Comparison of ENCODE assay signal across 30 mouse cellular contexts in genomic region chr12:103238924-103239460, GRCm38 (mm10). TPM values are rescaled to one million over a fixed set of nuclear protein-coding genes. Genes with fewer than 3 reads are reported as not detected.
DNase-seq lines count a peak whose midpoint lies in the region; ATAC-seq and TF ChIP-seq lines count a peak whose summit lies in the region.
"Had no signal": no experiment of that assay in that cellular context is flagged by ENCODE, and none has a peak within 500 bp of the region (broad histone marks: within the 10 kb centered on the region; RNA-seq: fewer than 3 reads in every experiment).

No protein-coding gene starts in this region.

- WGBS in hindbrain, postnatal 0 days: 60% methylated on average over 7 of the region's 7 CpGs
- 82% methylated on average over 7 of the region's 7 CpGs for WGBS in hindbrain, embryonic 11.5 days
- WGBS in intestine, postnatal 0 days: 42% methylated on average over 7 of the region's 7 CpGs

- no peak overlapping the region for H3K4me2 ChIP-seq in hindbrain, postnatal 0 days (ENCODE audit: low read depth, low read length)
- H3K4me2 ChIP-seq in hindbrain, embryonic 11.5 days (replicated peaks; ENCODE audit: low read depth, low read length): no peak overlapping the region
- H3K4me2 ChIP-seq in intestine, postnatal 0 days (replicated peaks; ENCODE audit: low read depth): no peak overlapping the region
- H3K4me2 ChIP-seq: heart, embryonic 13.5 days; hindbrain, embryonic 13.5 days; limb, embryonic 13.5 days; liver, embryonic 12.5 days; midbrain, embryonic 12.5 days had no signal

- H3K4me1 ChIP-seq in hindbrain, postnatal 0 days (ENCODE audit: insufficient read depth, low read length): no peaks in the 10 kb centered on the region
- peaks cover 4% of the 10 kb centered on the region for H3K4me1 ChIP-seq in hindbrain, embryonic 11.5 days (replicated peaks; ENCODE audit: control insufficient read depth, insufficient read depth, low read length)
- no peaks in the 10 kb centered on the region for H3K4me1 ChIP-seq in intestine, postnatal 0 days (replicated peaks; ENCODE audit: control insufficient read depth, insufficient read depth, low read length)
- H3K4me1 ChIP-seq: liver, embryonic 12.5 days had no signal

- DNase-seq in cerebellum, postnatal 14 days: peak; percentile 40 to 42
- DNase-seq in cerebellum, adult 11-12 months: no peak
- DNase-seq in hindbrain, postnatal 0 days (ENCODE audit: low spot score): peak; percentile 40
- DNase-seq in hindbrain, embryonic 11.5 days (ENCODE audit: low spot score): no peak
- DNase-seq in MN1 (ENCODE audit: low spot score): peak; percentile 32
- DNase-seq in brain, adult 2 months (ENCODE audit: low read depth, low spot score): peak; percentile 60
- DNase-seq: B cell, adult 2 months; cerebellum, adult 9-10 months; heart, adult 18-20 months; heart, postnatal 14 days; kidney, adult 2 months; kidney, postnatal 10 days; layer of hippocampus, postnatal 36 days; lung, adult 18-20 months; thymus, postnatal 14 days had no signal

- no peak overlapping the region for H3K9ac ChIP-seq in hindbrain, postnatal 0 days (replicated peaks; ENCODE audit: low read length)
- no peak overlapping the region for H3K9ac ChIP-seq in hindbrain, embryonic 11.5 days (ENCODE audit: low read depth, low read length)
- H3K9ac ChIP-seq in intestine, postnatal 0 days (ENCODE audit: low read depth, low read length): no peak overlapping the region
- H3K9ac ChIP-seq: heart, embryonic 13.5 days; hindbrain, embryonic 13.5 days; limb, embryonic 13.5 days; liver, embryonic 12.5 days; midbrain, embryonic 12.5 days; neural tube, embryonic 13.5 days had no signal

- no peak for TF ChIP-seq CTCF in hindbrain, postnatal 0 days (IDR thresholded peaks at IDR 0.05; ENCODE audit: low read depth)
- no peak for TF ChIP-seq CTCF in intestine, postnatal 0 days (IDR thresholded peaks at IDR 0.05; ENCODE audit: low read depth)

- no peaks in the 10 kb centered on the region for H3K9me3 ChIP-seq in hindbrain, postnatal 0 days (ENCODE audit: low read length)
- H3K9me3 ChIP-seq in hindbrain, embryonic 11.5 days (ENCODE audit: control insufficient read depth, low read length): no peaks in the 10 kb centered on the region
- H3K9me3 ChIP-seq in intestine, postnatal 0 days (ENCODE audit: control insufficient read depth): no peaks in the 10 kb centered on the region
- H3K9me3 ChIP-seq: embryonic facial prominence, embryonic 10.5 days; forebrain, embryonic 10.5 days; heart, embryonic 13.5 days; hindbrain, embryonic 13.5 days; limb, embryonic 13.5 days; liver, embryonic 12.5 days; midbrain, embryonic 12.5 days; neural tube, embryonic 13.5 days had no signal

- no peak overlapping the region for H3K27ac ChIP-seq in hindbrain, postnatal 0 days
- no peak overlapping the region for H3K27ac ChIP-seq in hindbrain, embryonic 11.5 days (ENCODE audit: low read depth, low read length)
- no peak overlapping the region for H3K27ac ChIP-seq in intestine, postnatal 0 days (ENCODE audit: low read depth, low read length)
- H3K27ac ChIP-seq: embryonic facial prominence, embryonic 10.5 days; forebrain, embryonic 10.5 days; heart, embryonic 13.5 days; hindbrain, embryonic 13.5 days; limb, embryonic 13.5 days; liver, embryonic 12.5 days; midbrain, embryonic 12.5 days; neural tube, embryonic 13.5 days had no signal

- no peak overlapping the region for H3K4me3 ChIP-seq in hindbrain, postnatal 0 days (ENCODE audit: low read length)
- no peak overlapping the region for H3K4me3 ChIP-seq in hindbrain, embryonic 11.5 days (ENCODE audit: low read depth, low read length)
- no peak overlapping the region for H3K4me3 ChIP-seq in intestine, postnatal 0 days (ENCODE audit: low read depth, low read length)
- H3K4me3 ChIP-seq: embryonic facial prominence, embryonic 10.5 days; forebrain, embryonic 10.5 days; heart, embryonic 13.5 days; hindbrain, embryonic 13.5 days; limb, embryonic 13.5 days; liver, embryonic 12.5 days; midbrain, embryonic 12.5 days; myocyte; neural tube, embryonic 13.5 days had no signal

- no peaks in the 10 kb centered on the region for H3K36me3 ChIP-seq in hindbrain, postnatal 0 days (ENCODE audit: insufficient read depth, low read length)
- H3K36me3 ChIP-seq in hindbrain, embryonic 11.5 days (ENCODE audit: control insufficient read depth, insufficient read depth, low read length): no peaks in the 10 kb centered on the region
- no peaks in the 10 kb centered on the region for H3K36me3 ChIP-seq in intestine, postnatal 0 days (ENCODE audit: control insufficient read depth, insufficient read depth)
- H3K36me3 ChIP-seq: embryonic facial prominence, embryonic 10.5 days; forebrain, embryonic 10.5 days; G1E; heart, embryonic 13.5 days; hindbrain, embryonic 13.5 days; limb, embryonic 13.5 days; liver, embryonic 12.5 days; midbrain, embryonic 12.5 days; neural tube, embryonic 13.5 days had no signal

- no peak for ATAC-seq in hindbrain, postnatal 0 days
- ATAC-seq in hindbrain, embryonic 11.5 days (ENCODE audit: low FRiP score): no peak
- ATAC-seq in intestine, postnatal 0 days: no peak
- ATAC-seq: activated CD4-positive, CD25-positive, alpha-beta regulatory T cell, adult 4 months; inflammation-experienced regulatory T-cells, adult 6 months; liver, embryonic 12.5 days had no signal

- H3K27me3 ChIP-seq in hindbrain, postnatal 0 days (ENCODE audit: insufficient read depth, low read length): no peaks in the 10 kb centered on the region; the same call in 1 of the 2 replicates
- H3K27me3 ChIP-seq in hindbrain, embryonic 11.5 days (ENCODE audit: control insufficient read depth, insufficient read depth, low read length): peaks cover 6% of the 10 kb centered on the region
- peaks cover 41% of the 10 kb centered on the region; the same call in 1 of the 2 replicates for H3K27me3 ChIP-seq in intestine, postnatal 0 days (replicated peaks; ENCODE audit: control insufficient read depth, insufficient read depth, low read length)

RNA-seq across cellular contexts. Expression of gene Prima1, which starts 3.0 kb away (rescaled TPM):
- total RNA-seq in hindbrain, postnatal 0 days (2014; rRNA removed): 1.3 and 3.6 TPM in 2 replicates
- 0.87 and 0.93 TPM in 2 replicates for polyA plus RNA-seq in hindbrain, postnatal 0 days (2015; fragmentation: Nextera tagmentation; extraction: Ambion mirVana)
- 1.5 and 1.6 TPM in 2 replicates for polyA plus RNA-seq in hindbrain, embryonic 11.5 days (2014; fragmentation: Nextera tagmentation; extraction: Ambion mirVana)
- polyA plus RNA-seq in intestine, postnatal 0 days (2015; fragmentation: Nextera tagmentation; extraction: Ambion mirVana): 0.44 and 0.51 TPM in 2 replicates
- total RNA-seq: CH12.LX; G1E; megakaryocyte, adult 5-6 weeks had no signal
- polyA plus RNA-seq: activated CD4-positive, CD25-positive, alpha-beta regulatory T cell, adult 4 months; forebrain, embryonic 10.5 days; G1E; inflammation-experienced regulatory T-cells, adult 6 months; liver, embryonic 12.5 days; myocyte had no signal

Comparison
In these comparisons a context has a peak if more than half of its experiments do, and no peak if none do; other contexts are left out.
1. DNase-seq: peak in cerebellum, postnatal 14 days (2 of 2), hindbrain, postnatal 0 days (single experiment), MN1 (single experiment) and brain, adult 2 months (single experiment); none in cerebellum, adult 11-12 months (single experiment) and hindbrain, embryonic 11.5 days (single experiment).